Mouse (Mus musculus): ENCODE data around the gene Fam222b. TPM values are rescaled to one million over a fixed set of nuclear protein-coding genes. Genes with fewer than 3 reads are reported as not detected.
A peak's percentile ranks its signal among the peaks of the same experiment; 100 is the strongest.

Gene Fam222b
- polyA plus RNA-seq, 1 experiment: 12.3 TPM

DNA sequence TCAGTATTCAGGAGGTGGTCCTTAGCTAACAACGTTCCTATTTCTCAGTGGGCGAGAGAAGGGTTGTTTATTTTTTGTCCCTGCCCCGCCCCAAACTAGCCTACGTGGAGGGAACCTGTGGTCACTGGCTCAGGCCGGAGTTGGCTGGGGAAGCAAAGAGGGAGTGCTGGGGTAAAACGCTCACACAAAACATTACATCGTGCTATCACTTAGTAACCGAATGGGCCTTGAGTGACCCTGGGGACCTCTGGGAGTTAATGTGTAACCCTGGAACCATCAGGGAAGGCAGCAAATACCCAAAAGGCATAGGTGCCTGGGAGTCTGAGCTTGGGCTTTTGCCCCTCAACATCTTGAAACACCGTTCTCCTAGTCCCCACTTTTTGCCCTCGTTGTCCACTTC is 83.0 kb downstream of the Fam222b start:
- under 1% methylated on average over 10 of the region's 10 CpGs for WGBS
- H3K4me1 ChIP-seq (ENCODE audit: control insufficient read depth, insufficient read depth, low read length): no peaks in the 10 kb centered on the region; the same call in none of the 2 replicates
- H3K27ac ChIP-seq (ENCODE audit: control insufficient read depth, insufficient read depth, low read depth, low read length, poor library complexity): peak overlapping the region; percentile 97
- H3K4me3 ChIP-seq (replicated peaks; ENCODE audit: control insufficient read depth, low read depth, low read length): peak overlapping the region; percentile 96
- no peak for TF ChIP-seq CTCF (IDR thresholded peaks at IDR 0.05; ENCODE audit: control insufficient read depth, insufficient read depth, low read length)
- TF ChIP-seq POLR2A (IDR thresholded peaks at IDR 0.05; ENCODE audit: borderline replicate concordance, control insufficient read depth, low read depth, low read length): no peak

DNA sequence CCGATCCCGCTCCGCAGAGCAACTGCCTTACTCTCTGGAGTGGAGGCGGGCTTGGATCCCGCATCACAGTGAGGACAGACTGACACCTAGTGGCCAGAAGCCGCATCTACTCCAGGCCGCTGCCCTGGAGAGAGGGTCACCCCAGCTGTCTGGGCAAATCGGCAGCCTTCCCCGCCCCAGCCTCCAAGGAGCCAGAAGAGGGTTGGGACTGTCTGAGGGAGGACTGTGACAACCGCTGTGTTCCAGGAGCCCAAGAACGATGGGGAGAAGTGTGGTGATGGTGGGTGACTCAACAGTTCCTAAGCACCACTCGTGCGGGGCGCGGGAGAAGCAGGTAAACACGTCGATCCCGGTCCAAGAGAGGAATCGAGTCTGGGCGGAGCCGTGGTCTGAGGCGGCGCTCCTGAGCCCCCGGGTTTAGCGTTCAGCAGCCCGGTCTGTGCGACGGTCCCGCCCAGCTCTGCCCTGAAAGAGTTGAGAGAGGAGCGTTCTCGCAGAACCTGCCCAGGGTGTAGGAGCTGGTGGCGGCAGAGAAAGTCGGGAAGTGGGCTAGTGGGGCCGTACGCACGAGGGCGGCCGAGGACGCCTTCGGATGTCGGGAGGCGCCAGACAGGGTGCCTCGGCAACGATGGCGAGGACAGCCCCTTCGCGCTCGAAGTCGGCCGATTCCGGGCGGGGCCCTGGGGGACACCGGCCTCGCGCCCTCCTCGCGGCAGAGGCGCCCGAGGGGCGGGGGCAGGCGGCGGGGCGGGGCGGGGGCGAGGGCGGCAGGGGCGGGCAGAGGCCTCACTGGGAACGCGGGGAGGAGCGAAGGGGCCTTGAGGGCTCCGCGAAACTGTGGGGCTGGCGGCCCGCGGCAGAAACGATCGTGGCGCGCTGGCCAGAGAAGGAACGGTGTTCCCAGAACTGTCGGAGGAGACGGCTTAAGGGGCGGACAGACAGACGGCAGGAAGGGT is 83.7 kb downstream of the Fam222b start:
- peak overlapping the region; percentile 96 for H3K4me3 ChIP-seq (replicated peaks; ENCODE audit: control insufficient read depth, low read depth, low read length)
- H3K27ac ChIP-seq (ENCODE audit: control insufficient read depth, insufficient read depth, low read depth, low read length, poor library complexity): peak overlapping the region; percentile 97
- TF ChIP-seq CTCF (IDR thresholded peaks at IDR 0.05; ENCODE audit: control insufficient read depth, insufficient read depth, low read length): peak; percentile 98
- TF ChIP-seq POLR2A (IDR thresholded peaks at IDR 0.05; ENCODE audit: borderline replicate concordance, control insufficient read depth, low read depth, low read length): peak; percentile 76
- no peaks in the 10 kb centered on the region; the same call in none of the 2 replicates for H3K4me1 ChIP-seq (ENCODE audit: control insufficient read depth, insufficient read depth, low read length)
- under 1% methylated on average over 83 of the region's 84 CpGs for WGBS

DNA sequence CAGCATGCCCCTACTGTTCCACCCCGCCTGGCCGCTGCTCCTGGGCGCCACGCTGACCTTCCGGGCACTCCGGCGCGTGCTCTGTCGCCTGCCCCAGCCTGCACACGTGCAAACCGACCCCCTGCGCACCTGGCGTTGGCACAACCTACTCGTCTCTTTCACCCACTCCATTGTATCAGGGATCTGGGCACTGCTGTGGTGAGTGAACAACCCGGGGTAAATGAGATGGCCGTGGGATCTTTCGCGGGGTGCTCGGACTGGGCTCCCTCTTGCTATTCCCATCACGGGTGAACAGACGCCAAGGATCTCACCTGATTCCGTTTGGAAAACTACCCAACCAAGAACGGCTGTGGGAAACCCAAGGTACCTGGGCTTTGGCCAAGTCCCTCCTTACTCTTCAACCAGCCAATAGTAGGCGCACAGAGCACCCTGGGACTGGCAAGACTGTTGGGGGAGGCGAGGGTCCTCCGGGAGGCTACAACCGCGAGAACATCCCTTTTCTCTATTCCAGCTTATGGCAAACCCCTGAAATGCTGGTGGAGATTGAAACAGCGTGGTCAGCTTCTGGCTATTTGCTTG is 84.5 kb downstream of the Fam222b start:
- Histone ChIP-seq H3K4me3 (replicated peaks; ENCODE audit: control insufficient read depth, low read depth, low read length) (peak overlapping the region; percentile 86), H3K4me1 (ENCODE audit: control insufficient read depth, insufficient read depth, low read length) (no peaks in the 10 kb centered on the region; the same call in none of the 2 replicates), H3K27ac (ENCODE audit: control insufficient read depth, insufficient read depth, low read depth, low read length, poor library complexity) (peak overlapping the region; percentile 83)
- TF ChIP-seq POLR2A (IDR thresholded peaks at IDR 0.05; ENCODE audit: borderline replicate concordance, control insufficient read depth, low read depth, low read length) (no peak), CTCF (IDR thresholded peaks at IDR 0.05; ENCODE audit: control insufficient read depth, insufficient read depth, low read length) (no peak)
- 3% methylated on average over 29 of the region's 29 CpGs for WGBS

DNA sequence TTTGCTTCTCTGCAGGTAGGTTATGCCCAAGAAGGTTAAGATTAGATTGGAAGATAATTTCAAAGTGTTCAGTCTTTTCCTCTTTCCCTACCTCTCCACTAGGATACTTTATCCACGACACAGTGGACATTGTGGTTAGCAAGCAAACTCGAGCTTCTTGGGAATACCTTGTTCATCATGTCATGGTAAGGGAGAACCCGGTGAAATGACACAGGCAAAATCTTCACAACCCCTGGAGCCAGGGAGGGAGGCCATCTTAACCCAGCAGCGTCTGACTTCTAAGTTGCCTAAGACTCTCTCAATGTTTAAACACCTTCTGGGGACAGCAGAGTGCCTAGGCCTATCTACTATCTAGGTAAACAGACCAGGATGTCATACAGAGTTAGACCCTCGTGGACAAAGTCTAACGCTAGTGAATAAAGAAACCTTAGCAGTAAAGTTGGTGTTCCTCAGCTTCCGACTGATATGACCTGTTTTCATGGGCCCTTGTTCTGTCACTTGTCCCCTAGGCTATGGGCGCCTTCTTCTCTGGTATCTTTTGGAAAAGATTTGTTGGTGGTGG is 85.1 kb downstream of the Fam222b start:
- peak overlapping the region; percentile 86 for H3K4me3 ChIP-seq (replicated peaks; ENCODE audit: control insufficient read depth, low read depth, low read length)
- TF ChIP-seq POLR2A (IDR thresholded peaks at IDR 0.05; ENCODE audit: borderline replicate concordance, control insufficient read depth, low read depth, low read length) (no peak), CTCF (IDR thresholded peaks at IDR 0.05; ENCODE audit: control insufficient read depth, insufficient read depth, low read length) (no peak)
- peak overlapping the region; percentile 83 for H3K27ac ChIP-seq (ENCODE audit: control insufficient read depth, insufficient read depth, low read depth, low read length, poor library complexity)
- H3K4me1 ChIP-seq (ENCODE audit: control insufficient read depth, insufficient read depth, low read length): no peaks in the 10 kb centered on the region; the same call in none of the 2 replicates
- WGBS: 39% methylated on average over 8 of the region's 8 CpGs

DNA sequence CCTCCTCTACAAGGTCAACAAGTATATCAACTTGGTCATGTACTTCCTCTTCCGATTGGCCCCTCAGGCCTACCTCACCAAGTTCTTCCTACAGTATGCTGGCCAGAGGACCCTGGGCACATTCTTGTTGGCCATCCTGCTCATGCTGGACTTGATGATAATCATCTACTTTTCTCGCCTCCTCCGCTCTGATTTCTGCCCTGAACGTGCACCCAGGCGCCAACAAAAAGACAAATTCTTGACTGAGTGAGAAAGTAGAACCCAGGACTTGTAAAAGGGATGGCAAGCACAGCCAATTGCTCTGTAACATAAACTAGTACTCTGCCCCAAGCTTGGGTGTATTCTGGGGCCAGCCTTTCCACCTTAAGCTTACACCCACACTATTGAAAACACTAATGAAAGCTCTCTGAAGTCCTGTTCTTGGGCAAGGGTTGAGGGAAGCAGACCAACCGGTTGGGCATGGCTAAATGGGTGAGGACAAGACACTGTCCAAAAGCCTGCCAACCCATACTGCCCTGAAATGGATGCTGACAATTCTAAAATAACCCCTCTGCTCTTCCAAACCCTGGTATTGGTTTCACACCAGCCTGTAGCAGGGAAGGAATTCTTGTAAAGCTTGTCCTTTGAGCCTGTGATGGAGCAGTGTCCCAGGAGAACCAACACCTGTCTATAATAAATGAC is 85.8 kb downstream of the Fam222b start:
- 75% methylated on average over 6 of the region's 6 CpGs for WGBS
- no peaks in the 10 kb centered on the region; the same call in none of the 2 replicates for H3K4me1 ChIP-seq (ENCODE audit: control insufficient read depth, insufficient read depth, low read length)
- H3K4me3 ChIP-seq (replicated peaks; ENCODE audit: control insufficient read depth, low read depth, low read length): peak overlapping the region; percentile 18
- TF ChIP-seq CTCF (IDR thresholded peaks at IDR 0.05; ENCODE audit: control insufficient read depth, insufficient read depth, low read length): no peak
- TF ChIP-seq POLR2A (IDR thresholded peaks at IDR 0.05; ENCODE audit: borderline replicate concordance, control insufficient read depth, low read depth, low read length): no peak
- no peak overlapping the region for H3K27ac ChIP-seq (ENCODE audit: control insufficient read depth, insufficient read depth, low read depth, low read length, poor library complexity)

DNA sequence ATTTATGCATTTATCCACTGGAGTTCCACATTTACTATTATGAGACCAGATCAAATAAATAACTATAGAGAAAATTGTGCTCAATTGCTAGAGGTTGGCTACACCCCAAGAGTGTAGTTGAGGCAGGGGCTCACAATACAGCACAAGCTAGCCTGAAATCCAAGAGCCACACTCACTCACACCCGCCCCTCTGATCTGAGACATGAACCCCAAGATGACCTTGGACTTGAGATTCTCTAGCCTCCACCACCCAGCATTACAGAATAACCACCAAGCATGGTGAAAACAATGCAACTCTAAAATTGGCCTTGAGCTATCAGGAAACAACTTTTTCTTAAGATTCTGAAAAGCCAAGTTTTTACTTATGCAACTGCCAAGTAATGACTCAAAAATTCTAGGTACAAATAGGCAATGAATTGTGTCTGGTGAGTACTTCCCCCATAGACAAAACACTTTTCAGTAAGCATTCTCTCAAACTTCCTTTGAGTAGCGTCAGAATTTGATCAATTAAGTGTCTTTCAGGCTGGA is 87.4 kb downstream of the Fam222b start:
- TF ChIP-seq POLR2A (IDR thresholded peaks at IDR 0.05; ENCODE audit: borderline replicate concordance, control insufficient read depth, low read depth, low read length) (no peak), CTCF (IDR thresholded peaks at IDR 0.05; ENCODE audit: control insufficient read depth, insufficient read depth, low read length) (no peak)
- Histone ChIP-seq H3K4me1 (ENCODE audit: control insufficient read depth, insufficient read depth, low read length) (no peaks in the 10 kb centered on the region; the same call in none of the 2 replicates), H3K27ac (ENCODE audit: control insufficient read depth, insufficient read depth, low read depth, low read length, poor library complexity) (no peak overlapping the region), H3K4me3 (replicated peaks; ENCODE audit: control insufficient read depth, low read depth, low read length) (no peak overlapping the region)
- WGBS: 36% methylated on average over 2 of the region's 2 CpGs

DNA sequence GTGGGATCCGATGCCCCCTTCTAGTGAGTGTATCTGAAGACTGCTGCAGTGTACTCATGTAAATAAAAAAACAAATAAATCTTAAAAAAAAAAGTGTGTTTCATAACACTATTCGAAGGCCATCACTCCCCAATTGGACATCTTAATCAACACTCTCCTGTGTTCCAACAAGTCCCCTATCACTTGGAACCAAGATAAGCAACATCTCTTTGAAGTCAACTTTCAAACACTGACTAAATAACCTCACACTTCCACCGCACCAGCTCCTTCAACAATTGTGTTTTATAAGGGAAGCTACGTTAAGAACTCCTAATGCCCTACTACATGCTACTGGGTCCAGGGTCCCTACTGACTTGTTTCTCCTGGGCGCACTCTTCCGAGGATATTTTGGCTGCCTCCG is 88.0 kb downstream of the Fam222b start:
- H3K27ac ChIP-seq (ENCODE audit: control insufficient read depth, insufficient read depth, low read depth, low read length, poor library complexity): peak overlapping the region; percentile 88
- TF ChIP-seq CTCF (IDR thresholded peaks at IDR 0.05; ENCODE audit: control insufficient read depth, insufficient read depth, low read length) (no peak), POLR2A (IDR thresholded peaks at IDR 0.05; ENCODE audit: borderline replicate concordance, control insufficient read depth, low read depth, low read length) (no peak)
- H3K4me3 ChIP-seq (replicated peaks; ENCODE audit: control insufficient read depth, low read depth, low read length): peak overlapping the region; percentile 28
- no peaks in the 10 kb centered on the region; the same call in none of the 2 replicates for H3K4me1 ChIP-seq (ENCODE audit: control insufficient read depth, insufficient read depth, low read length)
- WGBS: 5% methylated on average over 7 of the region's 7 CpGs
